Mouse (Mus musculus): ENCODE data around the gene Dlst.

DNA sequence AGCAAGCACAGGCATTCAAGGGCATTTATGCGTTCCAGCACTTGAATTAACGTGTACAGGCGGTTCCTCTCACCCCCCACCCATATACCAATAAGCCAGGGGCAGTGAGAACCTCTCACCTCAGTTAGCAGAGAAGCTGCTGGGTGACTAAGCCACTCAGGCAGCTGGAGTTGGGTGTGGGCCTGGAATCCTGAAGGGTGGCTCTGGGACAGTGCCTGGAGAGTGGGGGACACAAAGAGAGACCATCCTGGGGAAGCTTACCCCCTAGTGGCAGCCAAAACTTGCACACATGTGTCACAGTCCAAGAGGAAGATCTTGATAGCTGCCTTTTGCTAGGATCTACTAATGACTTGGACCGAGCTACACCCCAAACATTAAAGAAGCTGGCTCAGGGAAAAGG lies 26.0 kb downstream of the Dlst start:
- TF ChIP-seq CTCF (IDR thresholded peaks at IDR 0.05; ENCODE audit: control insufficient read depth, insufficient read depth, insufficient read length) = no peak
- no peak for TF ChIP-seq MAX (IDR thresholded peaks at IDR 0.05)
- TF ChIP-seq MYOG (IDR thresholded peaks at IDR 0.05; ENCODE audit: control insufficient read depth, extremely low read depth, insufficient read length) = no peak
- no peak for TF ChIP-seq MYOD1 (IDR thresholded peaks at IDR 0.05; ENCODE audit: control insufficient read depth, insufficient read length, low read depth)
- TF ChIP-seq FOSL1 (IDR thresholded peaks at IDR 0.05; ENCODE audit: insufficient read depth, low read length, poor library complexity, severe bottlenecking) = no peak
- no peak for TF ChIP-seq USF1 (IDR thresholded peaks at IDR 0.05; ENCODE audit: low read depth)
- TF ChIP-seq CEBPB (IDR thresholded peaks at IDR 0.05; ENCODE audit: low read depth) = no peak

Measured in C2C12 (cell line).